Mouse (Mus musculus): ENCODE data around the gene Treml1.

DNA sequence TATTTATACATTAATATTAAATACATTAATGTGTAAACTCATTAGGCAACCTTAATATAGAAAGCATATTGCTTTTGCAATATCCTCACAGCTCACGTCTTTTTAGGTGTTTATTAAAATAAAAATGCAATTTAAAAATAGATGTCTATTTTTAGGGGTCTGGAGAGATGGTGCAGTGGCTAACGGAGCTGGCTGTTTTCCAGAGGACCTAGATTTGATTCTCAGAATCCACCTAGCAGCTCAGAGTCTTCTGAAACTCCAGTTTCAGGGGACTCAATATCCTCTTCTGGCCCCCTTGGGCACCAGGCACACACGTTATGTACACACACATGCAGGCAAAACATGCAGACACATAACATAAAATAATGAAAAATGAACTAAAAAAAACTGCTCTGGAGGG, 2.6 kb downstream of the Treml1 start:
- no peak for TF ChIP-seq CTCF (IDR thresholded peaks at IDR 0.05; ENCODE audit: low read depth, low read length)
- TF ChIP-seq GATA1 (IDR thresholded peaks at IDR 0.05; ENCODE audit: borderline replicate concordance, low read length), result no peak
- TF ChIP-seq POLR2AphosphoS5 (IDR thresholded peaks at IDR 0.05; ENCODE audit: insufficient replicate concordance, low read depth, low read length), result no peak
- no peak for TF ChIP-seq TAL1 (conservative IDR thresholded peaks at IDR 0.05; ENCODE audit: low read depth, low read length)
- TF ChIP-seq GATA2 (IDR thresholded peaks at IDR 0.05; ENCODE audit: borderline replicate concordance, low read depth, low read length), result no peak

Measured in G1E (cell line).